Mouse (Mus musculus): ENCODE measurements around the gene Ccdc51. TPM values are rescaled to one million over a fixed set of nuclear protein-coding genes. Genes with fewer than 3 reads are reported as not detected.

Ccdc51 gene
- total RNA-seq, 2 experiments from 2014 or later, result 8.1 to 8.4 TPM

- no peak for DNase-seq (ENCODE audit: extremely low spot score in 1 of 2, low spot score in 1 of 2)
Measured at GRCm38 (mm10) chr9:109056081-109056690, 26.1 kb upstream of the Ccdc51 start.

DNA sequence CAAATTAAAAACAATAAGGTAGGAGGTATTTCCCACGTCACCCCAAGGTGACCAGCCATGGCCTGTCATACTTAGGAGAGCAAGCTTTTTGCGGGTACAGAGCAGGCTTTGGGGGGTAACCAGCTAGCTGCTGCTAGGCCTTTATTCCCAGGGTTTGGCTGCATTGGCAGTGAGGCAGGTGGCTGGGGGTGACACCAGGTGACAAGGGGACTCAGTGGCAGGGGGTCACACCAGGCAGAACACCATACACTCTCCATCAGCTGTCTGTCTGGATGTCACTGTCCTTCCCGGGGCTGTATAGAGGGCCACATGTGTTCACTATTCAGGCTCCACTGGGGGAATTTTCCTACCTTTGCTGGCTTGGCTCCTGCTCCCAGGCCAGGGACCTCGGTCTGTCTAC is 25.4 kb upstream of the Ccdc51 start:
- no peak for DNase-seq (ENCODE audit: extremely low spot score in 1 of 2, low spot score in 1 of 2)

DNA sequence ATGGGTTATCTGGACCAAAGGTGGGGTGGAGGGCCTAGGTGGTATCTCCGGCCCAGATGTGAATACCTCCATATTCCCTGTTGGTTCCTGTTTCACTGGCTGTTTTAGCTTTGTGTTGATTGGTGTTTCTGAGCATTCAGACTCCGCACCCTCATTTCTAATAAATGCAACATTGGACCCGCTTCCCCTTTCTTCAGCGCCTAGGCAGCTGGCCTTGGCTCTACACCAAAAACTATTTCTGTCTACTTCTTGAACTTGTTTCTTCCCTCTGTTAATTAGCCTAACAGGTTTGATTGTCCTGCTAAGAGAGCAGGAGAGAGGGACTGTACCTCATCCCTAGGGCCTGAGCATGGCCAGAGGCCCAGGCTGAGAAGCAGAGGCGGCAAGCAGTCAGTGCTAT is 24.8 kb upstream of the Ccdc51 start:
- DNase-seq (ENCODE audit: extremely low spot score in 1 of 2, low spot score in 1 of 2), result no peak

GRCm38 (mm10) chr9:109058006-109058765 is 24.1 kb upstream of the Ccdc51 start:
- DNase-seq (ENCODE audit: extremely low spot score in 1 of 2, low spot score in 1 of 2), result no peak

GRCm38 (mm10) chr9:109059136-109059903 is 23.0 kb upstream of the Ccdc51 start, which contains the start of gene Trex1:
Trex1 (minus strand) TSS chr9:109059734.
- peak; percentile 81 to 93 for DNase-seq (ENCODE audit: extremely low spot score in 1 of 2, low spot score in 1 of 2)

DNA sequence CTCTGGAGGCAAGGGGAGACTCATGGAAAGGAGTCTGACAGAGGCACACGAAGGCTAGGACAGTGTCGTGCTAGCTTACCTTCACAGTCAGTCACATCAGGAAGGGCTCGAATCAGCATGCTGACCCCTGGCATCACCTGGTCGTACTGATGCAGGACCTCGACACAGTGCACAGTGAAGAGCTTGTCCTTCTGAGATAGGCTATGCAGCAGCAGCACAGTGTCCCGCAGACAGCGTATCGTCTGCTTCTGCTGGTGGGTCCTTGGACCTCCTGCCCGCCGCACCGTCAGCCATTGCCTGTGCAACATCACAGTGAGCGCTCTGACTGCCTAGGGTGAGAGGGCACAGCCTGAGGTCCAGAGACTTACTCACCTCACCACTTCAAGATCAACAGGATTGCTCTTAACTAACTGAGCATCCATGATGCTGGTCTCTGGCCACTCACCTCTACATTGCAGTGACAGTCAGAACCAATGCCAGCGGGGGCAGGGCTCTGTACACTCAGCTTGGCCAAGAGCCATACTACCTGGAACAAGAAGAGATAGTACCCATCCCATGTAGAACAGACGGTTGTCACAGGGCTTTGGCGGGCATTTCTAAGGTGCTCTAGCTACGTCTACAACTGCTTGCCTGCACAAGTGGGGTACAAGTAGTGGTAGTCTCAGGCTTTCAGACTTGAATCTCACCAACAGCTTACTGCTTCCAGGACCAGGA is 22.0 kb upstream of the Ccdc51 start:
- no peak for DNase-seq (ENCODE audit: extremely low spot score in 1 of 2, low spot score in 1 of 2)

DNA sequence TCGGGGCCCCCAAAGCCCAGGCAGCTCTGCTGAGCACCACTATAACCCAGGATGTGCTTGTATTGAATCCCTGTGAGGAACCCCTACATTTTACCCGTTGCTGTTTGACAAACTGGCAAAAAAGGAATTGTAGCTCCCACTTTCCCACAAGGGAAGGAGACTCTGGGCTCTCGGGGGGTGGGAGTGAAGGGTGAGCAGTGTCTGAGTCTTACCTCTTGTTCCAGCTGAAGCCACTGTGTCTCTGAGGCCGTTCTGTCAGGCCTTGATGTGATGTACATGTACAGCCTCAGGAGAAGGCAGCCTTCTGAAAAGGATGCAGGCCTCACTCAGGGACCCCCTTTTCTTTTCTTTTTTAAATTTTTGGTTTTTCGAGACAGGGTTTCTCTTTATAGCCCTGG is 21.4 kb upstream of the Ccdc51 start:
- no peak for DNase-seq (ENCODE audit: extremely low spot score in 1 of 2, low spot score in 1 of 2)

DNA sequence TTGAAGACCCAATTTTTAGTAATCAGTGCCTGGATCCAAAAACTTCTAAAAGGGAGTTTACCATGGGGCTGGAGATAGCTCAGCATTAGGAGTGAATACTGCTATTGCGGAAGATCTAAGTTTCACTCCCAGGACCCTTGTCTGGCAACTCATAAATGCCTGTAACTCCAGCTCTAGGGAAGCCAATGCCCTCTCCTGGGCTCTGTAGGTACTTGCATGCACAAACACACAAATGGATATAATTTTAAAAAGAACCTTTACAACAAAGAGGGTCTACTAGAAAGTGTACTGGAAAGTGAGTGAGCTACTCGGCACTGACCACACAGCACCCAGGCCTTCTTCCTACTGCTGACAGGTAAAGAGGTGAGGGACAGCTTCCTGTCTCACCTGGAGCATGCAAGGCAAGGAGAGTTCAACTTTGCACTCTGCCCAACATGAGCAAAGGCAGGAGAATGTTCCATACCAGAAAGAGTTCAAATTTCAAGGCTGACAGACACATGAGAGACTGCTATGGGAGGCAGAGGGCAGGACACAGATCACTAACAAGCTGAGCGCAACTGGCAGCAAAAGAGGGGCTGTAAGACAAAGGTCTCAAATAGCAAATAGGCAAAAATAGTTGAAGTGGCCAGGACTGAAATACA is 14.1 kb upstream of the Ccdc51 start:
- DNase-seq (ENCODE audit: extremely low spot score in 1 of 2, low spot score in 1 of 2), result no peak

- DNase-seq (ENCODE audit: extremely low spot score in 1 of 2, low spot score in 1 of 2), result peak; percentile 93
Measured at GRCm38 (mm10) chr9:109073661-109074573, 8.4 kb upstream of the Ccdc51 start, which contains the start of gene Atrip. Atrip (minus strand) TSS chr9:109074124.

- DNase-seq (ENCODE audit: extremely low spot score in 1 of 2, low spot score in 1 of 2), result no peak
Measured at GRCm38 (mm10) chr9:109080516-109080915, 1.8 kb upstream of the Ccdc51 start.

DNA sequence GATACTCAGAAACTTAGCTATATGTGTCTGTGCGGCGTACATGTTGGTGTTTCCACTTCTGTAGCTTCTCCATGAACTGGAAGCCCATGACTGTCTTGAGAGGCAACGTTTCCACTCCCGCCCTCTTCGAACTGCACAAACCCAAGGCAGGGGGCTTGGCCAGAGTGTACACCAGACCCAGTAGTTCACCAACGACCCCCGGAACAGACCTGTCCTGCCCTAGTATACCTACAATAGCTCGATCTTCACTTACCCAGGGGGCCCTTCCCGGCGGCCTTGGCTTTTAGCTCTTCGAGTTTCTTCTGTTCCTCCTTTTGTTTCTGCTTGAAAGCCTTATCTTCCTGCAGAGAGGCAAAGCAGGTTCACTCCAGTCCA is 557 bp upstream of the Ccdc51 start:
- DNase-seq (ENCODE audit: extremely low spot score in 1 of 2, low spot score in 1 of 2), result no peak

DNA sequence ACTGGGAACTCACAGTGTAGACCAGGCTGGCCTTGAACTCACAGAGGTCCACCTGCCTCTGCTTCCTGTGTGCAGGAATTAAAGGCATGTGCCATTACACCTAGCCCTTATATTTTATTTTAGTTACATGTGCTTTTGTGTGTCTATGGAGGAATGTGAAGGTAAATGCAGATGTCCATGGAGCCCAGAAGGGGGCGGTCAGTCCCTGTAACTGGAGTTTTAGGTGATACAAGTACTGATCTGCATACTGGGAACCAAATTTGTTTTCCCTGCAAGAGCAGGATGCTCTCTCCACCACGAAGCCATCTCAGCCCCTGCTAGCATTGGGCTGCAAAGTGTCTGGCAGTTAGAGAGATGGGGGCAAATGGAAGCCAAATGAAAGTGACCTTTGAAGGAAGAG is 2.6 kb downstream of the Ccdc51 start:
- DNase-seq (ENCODE audit: extremely low spot score in 1 of 2, low spot score in 1 of 2), result no peak

DNA sequence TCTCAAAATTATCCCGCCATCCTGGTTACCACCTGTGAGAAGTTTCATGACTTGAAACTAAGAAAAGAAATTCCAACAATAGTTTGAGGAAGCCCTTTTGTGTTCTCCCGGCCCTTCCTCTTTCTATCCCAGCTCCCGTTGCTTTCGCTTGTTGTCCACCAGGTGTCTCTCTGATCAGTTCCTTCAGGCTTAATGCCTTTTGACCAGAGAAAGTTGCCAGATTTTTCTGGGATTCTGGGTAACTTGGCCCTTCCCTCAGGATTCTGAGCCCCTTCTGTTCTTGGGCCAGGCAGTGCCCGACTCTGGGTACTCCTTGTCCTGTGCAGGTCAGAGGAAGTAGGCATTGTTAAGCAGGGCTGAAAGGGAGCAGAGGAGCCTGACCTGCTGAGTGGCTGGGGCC is 5.7 kb downstream of the Ccdc51 start:
- DNase-seq (ENCODE audit: extremely low spot score in 1 of 2, low spot score in 1 of 2), result peak in 1 of 2 experiments; percentile 58

GRCm38 (mm10) chr9:109090446-109090845 is 8.2 kb downstream of the Ccdc51 start:
- no peak for DNase-seq (ENCODE audit: extremely low spot score in 1 of 2, low spot score in 1 of 2)

DNA sequence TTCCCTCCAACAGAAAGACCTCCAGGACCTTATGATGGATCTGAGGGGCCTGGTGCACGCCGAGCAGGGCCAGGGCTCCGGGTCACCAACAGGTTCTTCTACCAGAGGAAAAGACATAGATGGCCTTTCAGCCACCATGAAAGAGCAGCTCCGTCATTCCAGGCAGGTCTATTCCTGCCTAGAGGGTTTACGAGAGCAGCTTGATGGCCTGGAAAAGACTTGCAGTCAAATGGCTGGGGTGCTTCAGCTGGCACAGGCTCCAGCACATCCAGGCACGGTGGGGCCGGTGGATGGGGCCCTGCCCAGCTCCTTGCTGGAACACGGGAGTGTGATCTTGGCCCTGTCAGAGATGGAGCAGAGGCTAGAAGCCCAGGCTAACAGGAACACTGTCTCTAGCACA is 9.5 kb downstream of the Ccdc51 start:
- DNase-seq (ENCODE audit: extremely low spot score in 1 of 2, low spot score in 1 of 2), result no peak

GRCm38 (mm10) chr9:109092799-109093198 is 10.5 kb downstream of the Ccdc51 start:
- no peak for DNase-seq (ENCODE audit: extremely low spot score in 1 of 2, low spot score in 1 of 2)

GRCm38 (mm10) chr9:109093786-109094552 is 11.7 kb downstream of the Ccdc51 start:
- no peak for DNase-seq (ENCODE audit: extremely low spot score in 1 of 2, low spot score in 1 of 2)

- DNase-seq (ENCODE audit: extremely low spot score in 1 of 2, low spot score in 1 of 2), result no peak
Measured at GRCm38 (mm10) chr9:109094553-109095136, 12.4 kb downstream of the Ccdc51 start.

Measured in layer of hippocampus, postnatal 25 days (tissue).